Mouse (Mus musculus) adrenal gland, adult 18-20 months (tissue): Measurements from ENCODE around the gene Tfr2. TPM values are rescaled to one million over a fixed set of nuclear protein-coding genes. Genes with fewer than 3 reads are reported as not detected.

ENCODE experiments used
- DNase-seq, 2 experiments: peaks; one replicate each; pipeline ENCODE4 v3.0.0; 2021 to 2022; ENCODE audit warnings: low spot score in 2 of 2
- total RNA-seq, 2 experiments: library from RNA; stranded (reverse); gene quantifications; 1 replicate in 1 of 2; 2 replicates in 1 of 2; pipeline ENCODE4 v1.2.3; 2021

Gene Tfr2
- total RNA-seq, 2 experiments from 2014 or later = 1.8 to 2.7 TPM

DNA sequence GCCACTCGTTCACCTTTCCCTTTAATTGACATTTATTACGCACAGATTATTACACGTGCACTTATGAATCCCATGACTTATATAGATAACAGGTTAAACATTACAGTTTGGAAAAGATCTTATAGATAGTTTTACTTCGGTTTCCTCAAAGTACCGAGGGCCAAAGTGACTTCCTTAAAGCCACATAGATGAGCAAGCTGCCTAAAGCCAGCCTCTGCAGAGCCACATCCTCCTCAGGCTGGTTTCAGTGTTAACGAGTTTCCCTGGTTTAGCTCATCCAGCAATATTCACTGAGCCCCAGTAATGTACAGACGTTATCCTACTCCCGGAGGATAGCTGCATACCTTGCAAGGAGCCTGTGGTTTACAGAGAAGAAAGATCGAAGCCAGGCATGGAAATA is 34.3 kb upstream of the Tfr2 start:
- DNase-seq = peak in 1 of 2 experiments; percentile 6

GRCm38 (mm10) chr5:137537461-137537860 is 32.2 kb upstream of the Tfr2 start:
- no peak for DNase-seq

- DNase-seq = no peak
These were observed 30.3 kb upstream of the Tfr2 start for GRCm38 (mm10) chr5:137539291-137539801.

GRCm38 (mm10) chr5:137540991-137541390 is 28.6 kb upstream of the Tfr2 start:
- DNase-seq = no peak

DNA sequence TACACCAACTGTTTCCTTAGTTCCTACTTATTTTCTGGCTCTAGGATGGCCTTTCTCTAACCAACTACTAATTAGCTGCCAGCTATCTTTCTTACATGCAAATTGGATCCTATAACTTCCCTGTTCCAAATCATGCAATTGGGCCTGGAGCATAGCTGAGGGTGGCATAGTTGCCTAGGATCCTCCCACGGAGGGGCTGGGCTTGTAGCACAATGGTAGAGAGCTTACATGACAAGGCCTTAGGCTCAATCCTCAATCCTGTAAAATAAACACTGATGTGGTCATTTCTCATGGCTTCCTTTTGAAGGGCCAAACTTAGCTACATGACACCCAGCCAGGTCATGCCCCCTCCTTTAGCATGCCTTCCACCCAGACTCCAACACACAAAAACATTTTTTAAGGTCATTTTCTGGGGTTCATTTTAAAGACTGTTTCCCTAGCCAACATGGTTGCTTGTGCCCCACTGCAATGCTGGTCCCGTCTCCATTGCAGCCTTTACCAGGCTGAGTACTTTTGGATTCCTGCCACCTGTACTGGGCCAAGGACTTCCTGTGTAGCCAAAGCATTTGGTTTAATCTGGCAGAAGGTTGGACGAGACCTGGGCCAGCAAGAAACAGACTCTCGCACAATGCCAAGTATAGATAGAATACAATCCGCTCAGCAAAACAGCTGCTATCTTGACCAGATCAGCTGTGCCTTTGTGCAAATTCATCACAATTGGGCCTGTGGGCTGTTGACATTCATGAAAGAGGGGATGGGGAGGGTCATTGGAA is 27.7 kb upstream of the Tfr2 start:
- no peak for DNase-seq

DNA sequence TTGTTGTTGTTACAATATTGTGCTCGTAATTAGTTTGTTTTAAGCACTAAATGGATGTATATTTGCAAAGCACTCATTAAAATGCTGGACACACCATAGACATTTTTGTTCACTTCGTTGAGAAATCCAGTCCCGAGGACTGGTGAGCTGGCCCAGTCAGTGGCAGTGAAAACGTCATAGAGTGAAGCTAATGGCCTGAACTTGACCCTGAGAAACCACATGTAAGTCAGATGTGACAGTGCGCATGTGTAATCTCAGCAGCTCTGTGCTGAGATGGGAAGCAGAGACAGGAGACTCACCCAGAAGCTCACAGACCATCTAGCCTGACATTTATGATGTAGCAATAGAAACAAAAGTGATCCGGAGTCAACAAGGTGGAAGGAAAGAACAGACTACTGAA is 24.7 kb upstream of the Tfr2 start:
- no peak for DNase-seq

GRCm38 (mm10) chr5:137545596-137545995 is 24.0 kb upstream of the Tfr2 start:
- no peak for DNase-seq

GRCm38 (mm10) chr5:137549840-137550239 is 19.8 kb upstream of the Tfr2 start:
- no peak for DNase-seq

DNA sequence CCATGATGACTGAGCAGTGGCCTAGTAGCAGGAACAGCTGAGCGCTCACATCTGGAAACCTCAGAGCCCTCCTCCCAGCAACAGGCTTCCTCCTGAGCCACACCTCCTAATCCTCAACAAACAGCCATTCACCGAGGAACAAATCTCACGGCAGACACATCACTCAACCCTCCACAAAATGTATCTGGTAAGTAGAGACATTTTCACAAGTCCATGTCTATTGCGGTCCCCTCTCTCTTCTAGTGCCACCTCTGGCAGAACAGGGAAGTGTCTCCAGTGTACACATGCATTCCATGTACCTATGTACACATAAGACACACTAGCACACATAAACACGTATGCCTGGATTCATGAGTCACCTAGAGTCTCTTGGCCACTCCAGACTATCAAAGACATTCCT is 18.5 kb upstream of the Tfr2 start:
- DNase-seq = no peak

GRCm38 (mm10) chr5:137553000-137553399 is 16.6 kb upstream of the Tfr2 start:
- no peak for DNase-seq

GRCm38 (mm10) chr5:137553411-137553837 is 16.2 kb upstream of the Tfr2 start, which contains the start of gene Actl6b:
TSS of gene Actl6b (plus strand) at chr5:137553517.
- peak; percentile 71 to 75 for DNase-seq

DNA sequence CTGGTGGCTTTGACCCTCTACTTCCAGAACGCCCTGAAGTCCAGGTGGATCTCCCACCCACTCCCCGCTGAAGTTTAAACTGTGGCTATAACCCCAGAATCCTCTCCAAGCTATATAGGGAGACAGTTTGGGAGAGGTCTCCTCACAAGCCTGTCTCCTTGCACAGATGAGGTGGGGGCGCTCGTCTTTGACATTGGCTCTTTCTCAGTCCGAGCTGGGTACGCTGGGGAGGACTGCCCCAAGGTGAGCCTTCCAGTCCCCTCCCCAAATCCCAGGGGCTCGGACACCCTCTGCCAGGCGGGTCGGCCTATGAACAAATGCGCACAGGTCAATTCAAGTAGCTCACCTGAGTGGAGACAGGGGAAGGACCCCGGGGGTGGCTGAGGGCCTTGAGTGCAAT is 15.7 kb upstream of the Tfr2 start:
- DNase-seq = no peak

- no peak for DNase-seq
These were observed 8.1 kb upstream of the Tfr2 start for GRCm38 (mm10) chr5:137561556-137561955.

GRCm38 (mm10) chr5:137562965-137563364 is 6.7 kb upstream of the Tfr2 start:
- no peak for DNase-seq

GRCm38 (mm10) chr5:137565744-137566143 is 3.9 kb upstream of the Tfr2 start:
- DNase-seq = no peak

DNA sequence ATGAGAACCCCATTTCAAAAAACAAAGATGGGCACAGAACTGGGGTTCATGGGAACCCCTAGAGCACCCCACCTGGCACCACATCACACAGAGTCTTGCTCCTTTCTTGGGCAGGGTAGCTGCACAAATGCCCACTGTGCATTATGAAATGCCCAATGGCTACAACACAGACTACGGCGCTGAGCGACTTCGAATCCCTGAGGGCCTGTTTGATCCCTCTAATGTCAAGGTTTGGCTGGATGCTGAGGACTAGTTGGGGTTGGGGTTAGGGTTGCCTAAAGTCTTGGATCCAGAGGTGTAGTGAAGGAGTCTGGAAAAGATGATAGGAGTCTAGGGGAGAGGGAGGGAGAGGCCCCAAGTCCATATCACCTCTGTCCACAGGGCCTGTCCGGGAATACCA is 3.2 kb upstream of the Tfr2 start:
- DNase-seq = no peak

- no peak for DNase-seq
These were observed 1.3 kb upstream of the Tfr2 start for GRCm38 (mm10) chr5:137568223-137568798.

GRCm38 (mm10) chr5:137569031-137569430 is 609 bp upstream of the Tfr2 start:
- DNase-seq = no peak

GRCm38 (mm10) chr5:137570181-137570580 is 541 bp downstream of the Tfr2 start:
- DNase-seq = no peak

DNA sequence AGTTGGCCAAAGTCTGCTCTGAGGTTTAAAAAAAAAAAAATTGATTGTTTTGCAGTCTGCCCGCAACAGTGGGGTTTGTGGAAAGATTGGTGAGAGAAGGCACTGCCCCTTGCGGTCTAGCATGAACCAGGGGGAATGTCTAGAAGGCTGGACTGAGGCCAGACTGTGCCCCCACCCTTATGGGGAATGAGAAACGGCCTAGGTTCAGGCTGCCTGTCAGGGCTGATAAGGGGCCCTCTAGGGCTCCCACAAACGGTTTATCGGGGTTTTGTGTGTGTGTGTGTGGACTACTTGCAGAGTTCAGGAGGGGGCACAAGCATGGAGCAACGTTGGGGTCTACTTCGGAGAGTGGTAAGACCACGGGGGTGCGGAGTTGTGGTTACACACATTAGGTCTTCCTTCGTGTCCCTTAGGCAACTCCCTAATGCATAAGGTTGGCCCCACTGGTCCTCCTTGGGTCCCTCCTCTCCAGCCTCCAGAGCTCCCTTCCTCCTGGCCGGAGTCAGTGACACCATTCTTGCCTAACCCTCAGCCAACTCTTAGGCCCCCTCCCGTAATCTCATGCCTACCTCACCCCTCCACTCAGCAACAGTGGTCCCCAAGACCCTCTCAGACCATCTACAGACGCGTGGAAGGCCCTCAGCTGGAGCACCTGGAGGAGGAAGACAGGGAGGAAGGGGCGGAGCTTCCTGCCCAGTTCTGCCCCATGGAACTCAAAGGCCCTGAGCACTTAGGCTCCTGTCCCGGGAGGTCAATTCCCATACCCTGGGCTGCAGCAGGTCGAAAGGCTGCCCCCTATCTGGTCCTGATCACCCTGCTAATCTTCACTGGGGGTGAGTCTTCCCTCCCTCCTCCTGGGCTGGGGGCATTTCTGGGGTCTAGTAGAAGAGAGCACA is 1.3 kb downstream of the Tfr2 start:
- DNase-seq = no peak

DNA sequence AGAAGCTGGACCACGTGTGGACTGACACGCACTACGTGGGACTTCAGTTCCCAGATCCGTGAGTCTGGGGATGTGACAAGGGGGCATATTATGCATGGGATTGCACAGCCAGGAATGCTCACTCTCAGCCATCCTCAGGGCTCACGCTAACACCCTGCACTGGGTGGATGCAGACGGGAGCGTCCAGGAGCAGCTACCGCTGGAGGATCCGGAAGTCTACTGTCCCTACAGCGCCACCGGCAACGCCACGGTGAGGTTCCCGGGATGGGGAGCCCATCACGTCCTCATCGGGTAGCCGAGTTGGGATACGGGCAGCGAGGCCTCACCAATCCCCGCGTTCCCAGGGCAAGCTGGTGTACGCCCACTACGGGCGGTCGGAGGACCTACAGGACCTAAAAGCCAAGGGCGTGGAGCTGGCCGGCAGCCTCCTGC is 4.8 kb downstream of the Tfr2 start:
- DNase-seq = peak; percentile 31 to 44
